Comparison of ENCODE assay signal across 26 mouse cellular contexts in genomic region chr14:17621671-17622070, GRCm38 (mm10). TPM values are rescaled to one million over a fixed set of nuclear protein-coding genes. Genes with fewer than 3 reads are reported as not detected.
DNase-seq lines count a peak whose midpoint lies in the region; ATAC-seq and TF ChIP-seq lines count a peak whose summit lies in the region.
"Had no signal": no experiment of that assay in that cellular context is flagged by ENCODE, and none has a peak within 500 bp of the region (broad histone marks: within the 10 kb centered on the region; RNA-seq: fewer than 3 reads in every experiment).

No protein-coding gene starts in this region.

- 72% methylated on average over 3 of the region's 3 CpGs for WGBS in forebrain, embryonic 14.5 days
- WGBS in forebrain, embryonic 13.5 days = 82% methylated on average over 3 of the region's 3 CpGs

- no peak for ATAC-seq in forebrain, embryonic 14.5 days
- ATAC-seq in forebrain, embryonic 13.5 days = no peak
- ATAC-seq: activated CD4-positive, CD25-positive, alpha-beta regulatory T cell, adult 4 months; CD4-positive, CD25-positive, alpha-beta regulatory T cell, adult 4 months; inflammation-experienced regulatory T-cells, adult 6 months; liver, embryonic 12.5 days; Patski had no signal

- no peak overlapping the region for H3K4me2 ChIP-seq in forebrain, embryonic 14.5 days (ENCODE audit: low read length)
- H3K4me2 ChIP-seq in forebrain, embryonic 13.5 days = no peak overlapping the region
- H3K4me2 ChIP-seq: forebrain, embryonic 12.5 days; heart, embryonic 12.5 days; hindbrain, embryonic 13.5 days; limb, embryonic 12.5 days; liver, embryonic 12.5 days had no signal

- H3K9me3 ChIP-seq in forebrain, embryonic 14.5 days (replicated peaks; ENCODE audit: control insufficient read depth, low read length) = no peaks in the 10 kb centered on the region
- no peaks in the 10 kb centered on the region for H3K9me3 ChIP-seq in forebrain, embryonic 13.5 days (replicated peaks)
- H3K9me3 ChIP-seq: forebrain, embryonic 12.5 days; heart, embryonic 12.5 days; hindbrain, embryonic 13.5 days; limb, embryonic 12.5 days; liver, embryonic 12.5 days had no signal

- H3K27me3 ChIP-seq in forebrain, embryonic 14.5 days (replicated peaks; ENCODE audit: control insufficient read depth, insufficient read depth, low read length) = no peaks in the 10 kb centered on the region
- H3K27me3 ChIP-seq in forebrain, embryonic 13.5 days = no peaks in the 10 kb centered on the region
- H3K27me3 ChIP-seq: forebrain, embryonic 12.5 days; heart, embryonic 12.5 days; hindbrain, embryonic 13.5 days; limb, embryonic 12.5 days; liver, embryonic 12.5 days had no signal

- intact Hi-C loops in left cerebral cortex, adult 2 months (cut with DNase I) = loop anchor here (1.0 to 5.0 kb wide), 3 partner anchors 14 to 214 kb away; no protein-coding TSS in a partner anchor

- H3K4me1 ChIP-seq in forebrain, embryonic 14.5 days (ENCODE audit: control insufficient read depth, insufficient read depth, low read length) = no peaks in the 10 kb centered on the region
- H3K4me1 ChIP-seq in forebrain, embryonic 13.5 days = no peaks in the 10 kb centered on the region
- H3K4me1 ChIP-seq: forebrain, embryonic 12.5 days; hindbrain, embryonic 13.5 days; limb, embryonic 12.5 days; liver, embryonic 12.5 days had no signal

- H3K27ac ChIP-seq in forebrain, embryonic 14.5 days (ENCODE audit: low read depth, low read length) = no peak overlapping the region
- no peak overlapping the region for H3K27ac ChIP-seq in forebrain, embryonic 13.5 days
- no peak overlapping the region for H3K27ac ChIP-seq in left cerebral cortex, adult 2 months
- H3K27ac ChIP-seq: forebrain, embryonic 12.5 days; hindbrain, embryonic 13.5 days; limb, embryonic 12.5 days; liver, embryonic 12.5 days had no signal

- DNase-seq in forebrain, embryonic 14.5 days (ENCODE audit: low spot score) = peak; percentile 16
- peak; percentile 47 for DNase-seq in left cerebral cortex, adult 11 months (ENCODE audit: low spot score)
- no peak for DNase-seq in left cerebral cortex, adult 2 months (ENCODE audit: extremely low spot score in 1 of 2, low spot score in 2 of 2)
- DNase-seq in right cerebral cortex, adult 2 months (ENCODE audit: low spot score in 2 of 2) = peak; percentile 36 to 40
- DNase-seq in right cerebral cortex, postnatal 4 days = no peak
- DNase-seq in T-cell, adult 2 months (ENCODE audit: low spot score) = no peak
- no peak for DNase-seq in adrenal gland, postnatal 25 days
- DNase-seq: adrenal gland, postnatal 14 days; cerebellum, adult 11-12 months; cerebellum, postnatal 25 days; embryo, embryonic 11 days; heart, postnatal 14 days; kidney, adult 2 months; kidney, postnatal 10 days; lung, adult 2 months; thymus, postnatal 4 days had no signal

- no peak for TF ChIP-seq CTCF in left cerebral cortex, adult 2 months (IDR thresholded peaks at IDR 0.05)

- no peaks in the 10 kb centered on the region for H3K36me3 ChIP-seq in forebrain, embryonic 14.5 days (ENCODE audit: control insufficient read depth, insufficient read depth, low read length)
- no peaks in the 10 kb centered on the region for H3K36me3 ChIP-seq in forebrain, embryonic 13.5 days (ENCODE audit: poor library complexity, severe bottlenecking)
- H3K36me3 ChIP-seq: forebrain, embryonic 12.5 days; heart, embryonic 12.5 days; hindbrain, embryonic 13.5 days; limb, embryonic 12.5 days; liver, embryonic 12.5 days had no signal

- H3K9ac ChIP-seq in forebrain, embryonic 14.5 days (ENCODE audit: low read length) = no peak overlapping the region
- no peak overlapping the region for H3K9ac ChIP-seq in forebrain, embryonic 13.5 days
- H3K9ac ChIP-seq: forebrain, embryonic 12.5 days; heart, embryonic 12.5 days; hindbrain, embryonic 13.5 days; limb, embryonic 12.5 days; liver, embryonic 12.5 days had no signal

- H3K4me3 ChIP-seq in forebrain, embryonic 14.5 days (ENCODE audit: low read depth, low read length) = no peak overlapping the region
- H3K4me3 ChIP-seq in forebrain, embryonic 13.5 days = no peak overlapping the region
- no peak overlapping the region for H3K4me3 ChIP-seq in left cerebral cortex, adult 2 months
- H3K4me3 ChIP-seq: forebrain, embryonic 12.5 days; heart, embryonic 12.5 days; hindbrain, embryonic 13.5 days; limb, embryonic 12.5 days; liver, embryonic 12.5 days had no signal

RNA-seq across cellular contexts. Expression of gene Thrb, which starts 38.4 kb away (rescaled TPM):
- 0.73 and 1.2 TPM in 2 replicates for polyA plus RNA-seq in forebrain, embryonic 14.5 days (2014; fragmentation: Nextera tagmentation; extraction: Ambion mirVana)
- polyA plus RNA-seq in forebrain, embryonic 13.5 days (2015; fragmentation: Nextera tagmentation; extraction: Ambion mirVana) = 1.6 and 2.1 TPM in 2 replicates
- total RNA-seq in left cerebral cortex, adult 2 months (2021) = 10 to 100 TPM; 97.1 to 98.6 TPM
- 77.2 and 125 TPM in 2 replicates for total RNA-seq in adrenal gland, postnatal 25 days (2021)

Comparison
In these comparisons a context has a peak if more than half of its experiments do, and no peak if none do; other contexts are left out.
1. DNase-seq: peak in forebrain, embryonic 14.5 days (single experiment), left cerebral cortex, adult 11 months (single experiment) and right cerebral cortex, adult 2 months (2 of 2); none in left cerebral cortex, adult 2 months (0 of 2), right cerebral cortex, postnatal 4 days (single experiment), T-cell, adult 2 months (single experiment) and adrenal gland, postnatal 25 days (single experiment).